Mouse (Mus musculus): ENCODE data around the gene Postn. TPM values are rescaled to one million over a fixed set of nuclear protein-coding genes. Genes with fewer than 3 reads are reported as not detected.

Postn gene
- polyA plus RNA-seq (2012; rRNA removed): 9.8 and 13.1 TPM in 2 replicates

- 50% methylated on average over 6 of the region's 6 CpGs for WGBS
- no peaks in the 10 kb centered on the region for H3K36me3 ChIP-seq (ENCODE audit: control insufficient read depth, insufficient read depth, low read length)
- no peak within 1 kb of the TSS for H3K27ac ChIP-seq (ENCODE audit: control insufficient read depth, insufficient read depth, low read length)
- H3K4me1 ChIP-seq (replicated peaks; ENCODE audit: control insufficient read depth, insufficient read depth, low read length): no peaks in the 10 kb centered on the region
- no peak for TF ChIP-seq POLR2A (IDR thresholded peaks at IDR 0.05; ENCODE audit: control insufficient read depth, extremely low read depth, insufficient read depth, low read length, poor library complexity)
- TF ChIP-seq CTCF (IDR thresholded peaks at IDR 0.05; ENCODE audit: borderline replicate concordance, control insufficient read depth, extremely low read depth, insufficient read depth, low read length, poor library complexity): no peak
- no peak within 1 kb of the TSS for H3K4me3 ChIP-seq (ENCODE audit: control insufficient read depth, insufficient read depth, low read length)
- H3K27me3 ChIP-seq (ENCODE audit: control insufficient read depth, insufficient read depth, low read length): no peaks in the 10 kb centered on the region
- no peak for DNase-seq
These were observed at the start of gene Postn for GRCm38 (mm10) chr3:54360897-54361296. TSS of gene Postn (plus strand) at chr3:54361109.

GRCm38 (mm10) chr3:54314055-54314454 is 46.9 kb upstream of the Postn start:
- DNase-seq: no peak
- H3K4me1 ChIP-seq (replicated peaks; ENCODE audit: control insufficient read depth, insufficient read depth, low read length): no peaks in the 10 kb centered on the region
- WGBS: 88% methylated on average over 2 of the region's 2 CpGs
- H3K27ac ChIP-seq (ENCODE audit: control insufficient read depth, insufficient read depth, low read length): no peak overlapping the region
- no peak overlapping the region for H3K4me3 ChIP-seq (ENCODE audit: control insufficient read depth, insufficient read depth, low read length)
- TF ChIP-seq CTCF (IDR thresholded peaks at IDR 0.05; ENCODE audit: borderline replicate concordance, control insufficient read depth, extremely low read depth, insufficient read depth, low read length, poor library complexity) (no peak), POLR2A (IDR thresholded peaks at IDR 0.05; ENCODE audit: control insufficient read depth, extremely low read depth, insufficient read depth, low read length, poor library complexity) (no peak)
- H3K36me3 ChIP-seq (ENCODE audit: control insufficient read depth, insufficient read depth, low read length): no peaks in the 10 kb centered on the region
- no peaks in the 10 kb centered on the region for H3K27me3 ChIP-seq (ENCODE audit: control insufficient read depth, insufficient read depth, low read length)

GRCm38 (mm10) chr3:54352891-54353652 is 7.8 kb upstream of the Postn start:
- Histone ChIP-seq H3K27ac (ENCODE audit: control insufficient read depth, insufficient read depth, low read length) (no peak overlapping the region), H3K27me3 (ENCODE audit: control insufficient read depth, insufficient read depth, low read length) (no peaks in the 10 kb centered on the region), H3K4me1 (replicated peaks; ENCODE audit: control insufficient read depth, insufficient read depth, low read length) (no peaks in the 10 kb centered on the region), H3K4me3 (ENCODE audit: control insufficient read depth, insufficient read depth, low read length) (no peak overlapping the region), H3K36me3 (ENCODE audit: control insufficient read depth, insufficient read depth, low read length) (no peaks in the 10 kb centered on the region)
- TF ChIP-seq POLR2A (IDR thresholded peaks at IDR 0.05; ENCODE audit: control insufficient read depth, extremely low read depth, insufficient read depth, low read length, poor library complexity): no peak
- peak; percentile 78; the same call in 1 of the 2 replicates for TF ChIP-seq CTCF (IDR thresholded peaks at IDR 0.05; ENCODE audit: borderline replicate concordance, control insufficient read depth, extremely low read depth, insufficient read depth, low read length, poor library complexity)
- 17% methylated on average over 9 of the region's 9 CpGs for WGBS
- DNase-seq: peak; percentile 56

GRCm38 (mm10) chr3:54357561-54357960 is 3.3 kb upstream of the Postn start:
- H3K27ac ChIP-seq (ENCODE audit: control insufficient read depth, insufficient read depth, low read length): no peak overlapping the region
- H3K4me1 ChIP-seq (replicated peaks; ENCODE audit: control insufficient read depth, insufficient read depth, low read length): no peaks in the 10 kb centered on the region
- H3K36me3 ChIP-seq (ENCODE audit: control insufficient read depth, insufficient read depth, low read length): no peaks in the 10 kb centered on the region
- no peak for TF ChIP-seq POLR2A (IDR thresholded peaks at IDR 0.05; ENCODE audit: control insufficient read depth, extremely low read depth, insufficient read depth, low read length, poor library complexity)
- TF ChIP-seq CTCF (IDR thresholded peaks at IDR 0.05; ENCODE audit: borderline replicate concordance, control insufficient read depth, extremely low read depth, insufficient read depth, low read length, poor library complexity): no peak
- no peaks in the 10 kb centered on the region for H3K27me3 ChIP-seq (ENCODE audit: control insufficient read depth, insufficient read depth, low read length)
- H3K4me3 ChIP-seq (ENCODE audit: control insufficient read depth, insufficient read depth, low read length): no peak overlapping the region
- 70% methylated on average over 3 of the region's 3 CpGs for WGBS
- no peak for DNase-seq

- no peak for TF ChIP-seq POLR2A (IDR thresholded peaks at IDR 0.05; ENCODE audit: control insufficient read depth, extremely low read depth, insufficient read depth, low read length, poor library complexity)
- no peak for TF ChIP-seq CTCF (IDR thresholded peaks at IDR 0.05; ENCODE audit: borderline replicate concordance, control insufficient read depth, extremely low read depth, insufficient read depth, low read length, poor library complexity)
These were observed 2.3 kb upstream of the Postn start for GRCm38 (mm10) chr3:54358463-54359189.

GRCm38 (mm10) chr3:54361656-54362055 is 747 bp downstream of the Postn start:
- Histone ChIP-seq H3K4me3 (ENCODE audit: control insufficient read depth, insufficient read depth, low read length) (no peak overlapping the region), H3K4me1 (replicated peaks; ENCODE audit: control insufficient read depth, insufficient read depth, low read length) (no peaks in the 10 kb centered on the region), H3K27me3 (ENCODE audit: control insufficient read depth, insufficient read depth, low read length) (no peaks in the 10 kb centered on the region), H3K36me3 (ENCODE audit: control insufficient read depth, insufficient read depth, low read length) (no peaks in the 10 kb centered on the region), H3K27ac (ENCODE audit: control insufficient read depth, insufficient read depth, low read length) (no peak overlapping the region)
- no peak for TF ChIP-seq CTCF (IDR thresholded peaks at IDR 0.05; ENCODE audit: borderline replicate concordance, control insufficient read depth, extremely low read depth, insufficient read depth, low read length, poor library complexity)
- TF ChIP-seq POLR2A (IDR thresholded peaks at IDR 0.05; ENCODE audit: control insufficient read depth, extremely low read depth, insufficient read depth, low read length, poor library complexity): no peak
- DNase-seq: no peak

More at GRCm38 (mm10) chr3:54358463-54359189, 2.3 kb upstream of the Postn start:
- DNase-seq: no peak
- no peaks in the 10 kb centered on the region for H3K36me3 ChIP-seq (ENCODE audit: control insufficient read depth, insufficient read depth, low read length)
- H3K27me3 ChIP-seq (ENCODE audit: control insufficient read depth, insufficient read depth, low read length): no peaks in the 10 kb centered on the region
- H3K27ac ChIP-seq (ENCODE audit: control insufficient read depth, insufficient read depth, low read length): no peak overlapping the region
- H3K4me1 ChIP-seq (replicated peaks; ENCODE audit: control insufficient read depth, insufficient read depth, low read length): no peaks in the 10 kb centered on the region
- WGBS: 51% methylated on average over 15 of the region's 15 CpGs
- H3K4me3 ChIP-seq (ENCODE audit: control insufficient read depth, insufficient read depth, low read length): no peak overlapping the region

All from thymus, adult 2 months (tissue).